Mouse (Mus musculus): ENCODE measurements around the gene Grin3a. TPM values are rescaled to one million over a fixed set of nuclear protein-coding genes. Genes with fewer than 3 reads are reported as not detected.

Gene Grin3a
- 0.01 TPM in 2 replicates for polyA plus RNA-seq (2012; rRNA removed)

GRCm38 (mm10) chr4:49845612-49845985 is at the start of gene Grin3a:
Gene Grin3a, minus strand, starts transcription at chr4:49845744.

GRCm38 (mm10) chr4:49681812-49682211 is 163.7 kb downstream of the Grin3a start, which contains the start of gene Ppp3r2:
Gene Ppp3r2, minus strand, starts transcription at chr4:49682024.

GRCm38 (mm10) chr4:49631319-49632138 is 214.0 kb downstream of the Grin3a start, which contains the start of gene Rnf20:
Gene Rnf20, plus strand, starts transcription at chr4:49632006.

Other genes starting within 250 kb of the Grin3a start
- 4.2 and 4.3 TPM in 2 replicates for gene Tmem246, start 247.9 kb downstream of the Grin3a start, polyA plus RNA-seq (2012; rRNA removed)
- 16.1 and 17.3 TPM in 2 replicates for gene Rnf20, start 213.7 kb downstream of the Grin3a start, polyA plus RNA-seq (2012; rRNA removed)
- gene Ppp3r2, start 163.7 kb downstream of the Grin3a start, polyA plus RNA-seq (2012; rRNA removed) = 0.01 TPM in 1 of 2 replicates, not detected in the other